Mouse (Mus musculus): Measurements from ENCODE around the gene Cryzl1.

DNA sequence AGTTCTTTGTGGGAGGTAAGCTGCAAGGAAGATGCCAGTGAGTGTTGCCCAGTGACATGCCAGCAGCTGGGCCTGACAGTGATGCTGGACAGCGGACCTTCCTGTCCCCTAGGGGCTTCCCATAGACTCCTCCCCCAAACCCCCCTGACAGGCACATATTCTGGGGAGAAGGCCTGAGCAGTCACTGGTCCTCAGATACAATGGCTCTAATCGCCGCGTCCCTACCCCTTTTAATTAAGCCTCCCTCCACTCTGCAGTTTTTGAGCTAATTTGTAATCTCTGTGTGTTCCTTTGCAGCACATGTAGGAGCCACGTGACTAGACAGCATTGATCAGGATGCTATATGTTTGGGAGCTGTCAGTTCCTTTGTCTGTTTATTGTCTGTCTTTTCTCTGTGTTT lies 41.9 kb upstream of the Cryzl1 start:
- no peak for TF ChIP-seq CTCF (IDR thresholded peaks at IDR 0.05; ENCODE audit: low read depth)
- no peak for TF ChIP-seq EP300 (optimal IDR thresholded peaks at IDR 0.05)

Data from stomach, postnatal 0 days (tissue).